Mouse (Mus musculus): Measurements from ENCODE around the gene Adgrd1.

DNA sequence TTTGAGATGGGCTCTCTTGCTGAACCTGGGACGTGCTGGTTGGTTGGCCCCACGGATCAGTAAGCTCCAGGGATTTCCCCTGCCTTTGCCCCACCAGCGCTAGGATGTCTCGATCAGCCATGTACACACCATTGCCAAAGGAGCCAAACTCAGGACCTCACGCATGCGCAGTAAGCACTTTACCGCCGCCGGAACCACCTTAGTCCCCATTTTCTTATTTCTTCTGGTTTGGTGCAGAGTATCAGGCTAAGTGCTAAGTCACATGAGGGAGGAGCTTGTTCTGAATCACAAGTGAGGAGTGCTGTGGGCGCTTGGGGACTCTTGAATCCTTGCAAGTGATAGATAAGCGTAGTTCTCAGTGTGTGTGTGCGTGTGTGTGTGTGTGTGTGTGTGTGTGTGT is 31.2 kb upstream of the Adgrd1 start:
- TF ChIP-seq EP300 (IDR thresholded peaks at IDR 0.05) (no peak), CTCF (IDR thresholded peaks at IDR 0.05) (no peak)

Measured in lung, postnatal 0 days (tissue).